Mouse (Mus musculus) heart, postnatal 36 days (tissue): ENCODE data around the gene Trim41. TPM values are rescaled to one million over a fixed set of nuclear protein-coding genes. Genes with fewer than 3 reads are reported as not detected.
"Not testable (repeated sequence)": the region's sequence is repeated elsewhere in the genome, so short reads cannot be mapped to it uniquely, and the experiment has no call there.

Experiments used
- DNase-seq, 2 experiments: peaks; one replicate each; pipeline ENCODE4 v3.0.0; 2021 to 2022
- intact Hi-C: fragments of 180-260 bp; cut with DNase I; formaldehyde crosslinking; loops from one replicate; pipeline ENCODE4 v1.15.1; 2025
- total RNA-seq, 2 experiments: library from RNA; stranded (reverse); gene quantifications; 2 replicates each; pipeline ENCODE4 v1.2.3; 2021

The Trim41 gene
- total RNA-seq, 2 experiments from 2014 or later = 21.0 to 22.7 TPM

- DNase-seq = no peak
- intact Hi-C loops = loop anchor here (5.0 kb wide), 1 partner anchor 404 kb away; the partner anchor contains the start of gene Zfp62
These were observed 18.8 kb downstream of the Trim41 start for GRCm38 (mm10) chr11:48798308-48798707.

DNA sequence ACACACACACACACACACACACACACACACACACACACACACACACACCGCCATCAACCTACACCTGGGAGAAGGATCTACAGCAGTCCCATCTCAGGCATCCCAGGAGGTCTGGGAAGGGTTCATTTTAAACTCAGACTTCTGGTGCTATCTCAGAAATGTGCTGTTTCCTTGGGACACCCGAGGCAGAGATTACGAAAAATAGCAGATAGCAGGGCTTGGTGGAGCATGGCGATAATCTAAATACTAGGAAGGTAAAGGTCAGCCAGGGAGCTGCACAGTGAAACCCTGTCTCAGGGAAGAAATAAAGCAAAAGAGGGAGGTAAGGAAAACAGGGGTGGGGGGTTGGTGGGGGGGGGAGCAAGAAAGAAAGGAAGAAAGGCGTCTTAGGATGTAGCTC lies 19.9 kb downstream of the Trim41 start:
- no peak for DNase-seq
- intact Hi-C loops = loop anchor here (5.0 kb wide), 1 partner anchor 405 kb away; the partner anchor contains the start of gene Zfp62

DNA sequence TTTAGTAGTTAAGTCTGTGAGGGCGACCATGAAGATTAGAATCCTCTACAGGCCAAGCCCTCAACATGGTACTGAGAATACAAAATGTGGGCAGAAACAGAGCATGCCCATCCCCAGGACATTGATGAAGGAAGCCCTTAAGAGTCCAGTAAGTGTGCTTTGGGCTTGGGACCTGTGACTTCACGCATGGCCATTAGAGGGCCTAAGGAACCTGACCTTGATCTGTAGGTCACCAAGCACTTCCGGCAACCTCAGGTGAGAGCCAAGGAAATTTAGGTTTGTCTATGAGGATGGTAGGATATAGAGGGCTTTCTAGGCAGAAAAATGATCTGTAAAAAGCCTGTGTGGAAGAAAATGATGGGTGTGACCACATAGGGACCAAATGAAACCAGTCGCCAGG lies 20.9 kb downstream of the Trim41 start:
- intact Hi-C loops = loop anchor here (5.0 kb wide), 1 partner anchor 406 kb away; the partner anchor contains the start of gene Zfp62
- DNase-seq = no peak

DNA sequence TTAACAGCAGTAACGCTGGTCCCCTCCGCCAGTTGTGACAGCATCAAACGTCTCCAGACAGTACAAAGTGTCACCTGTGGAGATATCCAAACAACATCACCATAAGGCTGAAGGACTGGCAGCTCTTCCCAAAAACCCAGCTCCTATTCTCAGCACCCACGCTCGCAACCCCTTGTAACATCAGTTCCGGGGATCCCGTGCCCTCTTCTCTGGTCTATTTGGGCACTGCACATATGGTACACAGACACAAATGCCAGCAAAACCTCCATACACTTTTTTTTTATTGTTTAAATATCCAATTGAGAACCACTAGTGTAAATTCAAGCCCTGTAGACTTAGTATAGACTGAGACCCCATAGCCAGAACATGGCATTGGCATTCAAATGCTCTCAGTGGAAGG lies 21.9 kb downstream of the Trim41 start:
- DNase-seq = no peak
- intact Hi-C loops = loop anchor here (5.0 kb wide), 1 partner anchor 407 kb away; the partner anchor contains the start of gene Zfp62

DNA sequence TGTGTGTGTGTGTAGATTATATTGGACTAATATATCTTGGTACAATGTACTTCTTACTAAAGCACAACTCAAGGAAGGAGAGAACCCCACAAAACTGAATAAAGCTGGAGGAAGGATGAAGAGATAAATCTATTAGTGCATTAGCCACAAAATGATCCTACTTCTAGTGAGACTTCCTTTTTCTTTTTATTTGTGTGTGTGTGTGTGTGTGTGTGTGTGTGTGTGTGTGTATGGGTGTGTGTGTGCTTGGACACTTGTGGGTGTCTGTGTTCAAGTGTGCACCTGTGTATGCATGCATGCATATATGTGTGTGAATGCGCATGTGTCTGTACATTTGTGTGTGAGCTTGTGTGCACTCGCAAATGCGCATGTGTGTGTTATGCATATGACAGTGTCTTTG lies 24.0 kb downstream of the Trim41 start:
- no peak for DNase-seq
- intact Hi-C loops = no loop called here

DNA sequence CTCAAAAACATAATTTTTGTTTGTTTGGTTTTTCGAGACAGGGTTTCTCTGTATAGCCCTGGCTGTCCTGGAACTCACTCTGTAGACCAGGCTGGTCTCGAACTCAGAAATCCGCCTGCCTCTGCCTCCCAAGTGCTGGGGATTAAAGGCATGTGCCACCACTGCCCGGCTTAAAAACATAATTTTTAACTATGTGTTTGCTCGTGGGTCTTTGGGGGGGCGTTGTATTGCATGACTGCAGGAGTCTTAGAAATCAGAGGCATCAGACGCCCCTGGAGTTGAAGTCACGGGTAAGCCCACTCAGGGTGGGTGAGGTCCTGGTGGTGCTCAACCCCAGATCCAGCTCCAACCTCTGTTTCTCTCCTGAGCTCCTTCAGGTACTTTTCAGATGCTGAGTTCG lies 25.3 kb downstream of the Trim41 start:
- intact Hi-C loops = loop anchor here (2.0 kb wide), 1 partner anchor 311 kb away; no protein-coding TSS in a partner anchor
- DNase-seq = not testable (repeated sequence)

- DNase-seq = no peak
- intact Hi-C loops = loop anchor here (1.0 to 2.0 kb wide), 2 partner anchors 68 to 312 kb away; no protein-coding TSS in a partner anchor
These were observed 26.2 kb downstream of the Trim41 start for GRCm38 (mm10) chr11:48790946-48791345.

- intact Hi-C loops = loop anchor here (1.0 to 2.0 kb wide), 3 partner anchors 31 to 313 kb away; no protein-coding TSS in a partner anchor
- DNase-seq = peak; percentile 85 to 93
These were observed 27.0 kb downstream of the Trim41 start for GRCm38 (mm10) chr11:48789973-48790823.

DNA sequence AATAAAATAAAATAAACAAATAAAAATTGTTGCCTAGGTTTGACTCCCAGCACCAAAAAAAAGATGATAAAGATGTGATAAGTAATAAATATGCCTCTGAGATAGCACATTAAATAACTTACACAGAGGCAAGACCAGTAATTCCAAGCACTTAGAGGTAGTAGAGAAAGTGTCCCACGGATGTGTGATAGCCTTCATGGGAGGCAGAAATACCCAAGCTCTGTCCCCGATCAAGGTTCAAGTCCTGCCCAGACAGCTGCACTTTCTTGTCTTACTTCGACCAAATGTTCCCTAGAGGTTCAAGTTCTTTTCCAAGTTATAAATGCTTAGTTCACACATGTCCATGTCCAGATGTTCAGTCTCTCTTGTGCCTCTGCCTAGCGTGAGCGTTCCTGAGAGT lies 27.9 kb downstream of the Trim41 start:
- intact Hi-C loops = loop anchor here (2.0 kb wide), 1 partner anchor 32 kb away; no protein-coding TSS in a partner anchor
- no peak for DNase-seq

GRCm38 (mm10) chr11:48788311-48789089 lies 28.7 kb downstream of the Trim41 start:
- DNase-seq = peak; percentile 79 to 86
- intact Hi-C loops = loop anchor here (2.0 kb wide), 1 partner anchor 32 kb away; no protein-coding TSS in a partner anchor

DNA sequence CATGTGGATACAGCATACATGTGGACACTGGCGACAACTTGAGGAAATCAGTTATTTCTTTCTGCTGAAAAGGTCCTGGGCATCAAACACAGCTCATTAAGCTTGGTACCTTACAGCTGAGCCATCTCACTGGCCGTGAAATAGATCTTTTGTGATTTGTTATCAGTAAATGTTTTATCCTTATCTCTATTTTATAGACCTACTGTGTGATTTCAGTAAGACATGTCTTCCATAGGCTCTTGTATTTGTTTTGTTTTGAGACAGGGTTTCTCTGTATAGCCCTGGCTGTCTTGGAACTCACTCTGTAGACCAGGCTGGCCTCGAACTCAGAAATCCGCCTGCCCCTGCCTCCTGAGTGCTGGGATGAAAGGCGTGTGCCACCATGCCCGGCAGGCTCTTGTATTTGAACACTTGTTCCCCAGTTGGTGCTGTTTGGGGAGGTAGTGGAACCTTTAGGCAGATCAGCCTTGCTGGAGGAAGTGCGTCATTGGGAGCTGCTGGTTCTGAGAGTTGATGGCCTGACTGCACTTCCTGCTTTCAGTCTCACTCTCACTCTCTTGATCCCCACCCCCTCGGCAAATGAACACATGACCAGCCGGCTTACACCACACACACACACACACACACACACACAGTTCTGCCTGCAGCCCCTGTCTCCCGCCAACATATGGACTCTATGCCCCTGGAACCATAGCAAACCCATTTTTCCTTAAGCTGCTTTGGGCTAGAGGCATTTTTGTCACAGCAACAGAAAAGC lies 29.5 kb downstream of the Trim41 start:
- intact Hi-C loops = loop anchor here (2.0 kb wide), 1 partner anchor 33 kb away; no protein-coding TSS in a partner anchor
- DNase-seq = peak; percentile 43 to 50

DNA sequence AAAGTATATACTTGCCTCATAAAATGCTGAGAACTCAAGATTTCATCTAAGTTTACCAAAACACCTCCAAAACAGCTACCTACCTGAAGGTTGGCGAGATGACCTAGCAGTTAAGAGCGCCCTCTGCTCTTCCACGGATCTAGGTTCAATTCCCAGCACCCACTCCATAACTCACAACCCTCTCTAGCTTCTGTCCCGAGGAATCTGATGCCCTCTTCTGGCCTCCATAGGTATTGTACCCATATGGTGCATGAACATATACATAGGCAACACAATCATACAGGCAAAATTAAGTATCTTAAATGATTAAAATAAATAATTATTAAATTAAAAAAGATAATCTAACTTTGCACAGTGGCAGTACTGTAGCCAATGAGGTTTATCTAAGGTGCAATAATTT lies 34.9 kb downstream of the Trim41 start:
- no peak for DNase-seq
- intact Hi-C loops = no loop called here

- intact Hi-C loops = loop anchor here (5.0 to 10.0 kb wide), 2 partner anchors 195 to 1857 kb away; no protein-coding TSS in a partner anchor
- DNase-seq = peak; percentile 25 to 33
These were observed 37.7 kb downstream of the Trim41 start for GRCm38 (mm10) chr11:48779450-48779849.

GRCm38 (mm10) chr11:48777303-48777702 lies 39.9 kb downstream of the Trim41 start:
- DNase-seq = no peak
- intact Hi-C loops = loop anchor here (5.0 to 10.0 kb wide), 2 partner anchors 193 to 1855 kb away; no protein-coding TSS in a partner anchor

- intact Hi-C loops = loop anchor here (5.0 to 10.0 kb wide), 2 partner anchors 192 to 1854 kb away; no protein-coding TSS in a partner anchor
- no peak for DNase-seq
These were observed 40.5 kb downstream of the Trim41 start for GRCm38 (mm10) chr11:48776664-48777063.

GRCm38 (mm10) chr11:48775483-48775882 lies 41.7 kb downstream of the Trim41 start:
- peak; percentile 53 to 56 for DNase-seq
- intact Hi-C loops = loop anchor here (5.0 to 10.0 kb wide), 2 partner anchors 191 to 1853 kb away; no protein-coding TSS in a partner anchor

GRCm38 (mm10) chr11:48774443-48775298 lies 42.5 kb downstream of the Trim41 start:
- intact Hi-C loops = loop anchor here (5.0 to 10.0 kb wide), 2 partner anchors 190 to 1852 kb away; no protein-coding TSS in a partner anchor
- peak; percentile 52 to 56 for DNase-seq

DNA sequence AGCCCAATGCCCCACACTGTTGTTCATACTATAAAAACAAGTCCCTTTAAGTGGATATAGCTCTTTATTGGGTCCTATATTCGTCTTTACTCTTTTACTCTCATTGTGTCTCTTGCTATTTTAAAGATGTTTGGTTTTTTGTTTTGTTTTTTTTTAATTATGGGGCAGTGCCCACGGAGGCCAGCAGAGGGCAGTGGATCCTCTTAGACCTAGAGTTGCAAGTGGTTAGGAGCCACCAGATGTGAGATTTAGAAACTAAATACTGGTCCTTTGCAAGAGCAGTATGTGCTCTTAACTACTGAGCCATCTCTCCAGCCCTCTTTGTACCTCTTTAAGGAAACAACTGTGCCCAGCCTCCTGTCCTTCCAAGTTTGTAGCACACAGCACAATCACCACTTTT lies 45.5 kb downstream of the Trim41 start:
- intact Hi-C loops = loop anchor here (10.0 kb wide), 1 partner anchor 187 kb away; no protein-coding TSS in a partner anchor

More for the DNA sequence above, 45.5 kb downstream of the Trim41 start:
- peak; percentile 22 to 41 for DNase-seq
